Mouse (Mus musculus) hindbrain, postnatal 0 days (tissue): ENCODE measurements around the gene Clgn. TPM values are rescaled to one million over a fixed set of nuclear protein-coding genes. Genes with fewer than 3 reads are reported as not detected.

ENCODE experiments used
- ATAC-seq: fragments of 200-750 bp; cut with Nextera tagmentation; 2 replicates; pipeline ENCODE4 v1.8.0; 2017; ENCODE audit warnings: mild to moderate bottlenecking, moderate TSS enrichment, moderate library complexity
- DNase-seq: peaks from one replicate; pipeline ENCODE4 v3.0.0-alpha.2; 2015; ENCODE audit warnings: low spot score
- H3K27ac ChIP-seq: fragments of 300-500 bp; sonication (generic); 2 replicates; pipeline ENCODE4 v1.5.1; 2014; ENCODE audit warnings: mild to moderate bottlenecking
- H3K27me3 ChIP-seq: fragments of 300-500 bp; sonication (generic); 2 replicates; pipeline ENCODE4 v1.6.1; 2014; ENCODE audit warnings: low read length, mixed read lengths; ENCODE audit not compliant: insufficient read depth
- H3K36me3 ChIP-seq: fragments of 300-500 bp; sonication (generic); 2 replicates; pipeline ENCODE4 v1.6.1; 2014; ENCODE audit warnings: low read length, mixed read lengths; ENCODE audit not compliant: insufficient read depth
- H3K4me1 ChIP-seq: fragments of 300-500 bp; sonication (generic); 2 replicates; pipeline ENCODE4 v1.6.1; 2014; ENCODE audit warnings: antibody characterized with exemption, low read length, mixed read lengths; ENCODE audit not compliant: insufficient read depth
- H3K4me2 ChIP-seq: fragments of 300-500 bp; sonication (generic); 2 replicates; pipeline ENCODE4 v1.6.1; 2014; ENCODE audit warnings: low read depth, mild to moderate bottlenecking, low read length, moderate library complexity, mixed read lengths
- H3K4me3 ChIP-seq: fragments of 300-500 bp; sonication (generic); 2 replicates; pipeline ENCODE4 v1.5.1; 2014; ENCODE audit warnings: low read length
- H3K9ac ChIP-seq: fragments of 300-500 bp; sonication (generic); replicated peaks from 2 replicates; pipeline ENCODE4 v1.6.1; 2014; ENCODE audit warnings: mild to moderate bottlenecking, low read length, moderate library complexity, mixed read lengths
- H3K9me3 ChIP-seq: fragments of 300-500 bp; sonication (generic); 2 replicates; pipeline ENCODE4 v1.6.1; 2016; ENCODE audit warnings: low read length, mixed read lengths
- CTCF ChIP-seq: IDR thresholded peaks from 2 replicates; pipeline ENCODE4 v1.5.1; 2016; ENCODE audit warnings: antibody characterized with exemption, control low read depth, low read depth
- WGBS: fragments of 180-500 bp; shearing (Covaris S2); extraction: QIAGEN DNeasy Blood & Tissue Kit; methylation state at CpG from one replicate; pipeline ENCODE4 v1.1.7; 2014; 5-methylcytosine and 5-hydroxymethylcytosine counted together
- polyA plus RNA-seq: library from polyadenylated mRNA; unstranded; fragments of >200 nt; fragmentation: Nextera tagmentation; extraction: Ambion mirVana; gene quantifications from 2 replicates; pipeline ENCODE4 v1.2.1, GENCODE M21; 2015
- total RNA-seq: library from RNA; depleted of rRNA; stranded (reverse); fragments of >200 nt; gene quantifications from 2 replicates; pipeline ENCODE4 v1.2.3, GENCODE M21; 2014

Gene Clgn
- total and polyA plus RNA-seq, 2 experiments from 2014 or later, result 5.5 to 13.3 TPM

- ATAC-seq, result no peak
- no peak for TF ChIP-seq CTCF
- Histone ChIP-seq H3K4me1 (no peaks in the 10 kb centered on the region), H3K9ac (no peak overlapping the region), H3K4me2 (no peak overlapping the region), H3K27me3 (no peaks in the 10 kb centered on the region), H3K9me3 (no peaks in the 10 kb centered on the region), H3K36me3 (peaks cover 5% of the 10 kb centered on the region; the same call in 1 of the 2 replicates), H3K4me3 (no peak overlapping the region), H3K27ac (no peak overlapping the region)
- DNase-seq, result no peak
- WGBS, result 63% methylated on average over 4 of the region's 4 CpGs
Measured at GRCm38 (mm10) chr8:83429071-83429524, 39.4 kb downstream of the Clgn start.

GRCm38 (mm10) chr8:83437077-83437476 lies 47.4 kb downstream of the Clgn start:
- Histone ChIP-seq H3K9me3 (no peaks in the 10 kb centered on the region), H3K9ac (no peak overlapping the region), H3K27me3 (no peaks in the 10 kb centered on the region), H3K4me3 (no peak overlapping the region), H3K4me1 (no peaks in the 10 kb centered on the region), H3K27ac (no peak overlapping the region), H3K4me2 (no peak overlapping the region), H3K36me3 (peaks cover 4% of the 10 kb centered on the region; the same call in 1 of the 2 replicates)
- ATAC-seq, result no peak
- WGBS, result 100% methylated on average over 1 of the region's 1 CpGs
- no peak for TF ChIP-seq CTCF
- no peak for DNase-seq

- H3K9me3 ChIP-seq, result no peaks in the 10 kb centered on the region
- H3K27ac ChIP-seq, result peak overlapping the region; percentile 90
- H3K4me1 ChIP-seq, result no peaks in the 10 kb centered on the region
- ATAC-seq (no peak), DNase-seq (peak; percentile 38)
- peak overlapping the region; percentile 74 for H3K4me3 ChIP-seq
- under 1% methylated on average over 29 of the region's 29 CpGs for WGBS
- peak overlapping the region; percentile 55 for H3K4me2 ChIP-seq
- no peaks in the 10 kb centered on the region for H3K27me3 ChIP-seq
- TF ChIP-seq CTCF, result no peak
- peaks cover under 1% of the 10 kb centered on the region; the same call in 1 of the 2 replicates for H3K36me3 ChIP-seq
- H3K9ac ChIP-seq, result peak overlapping the region; percentile 90
Measured at GRCm38 (mm10) chr8:83441656-83442242, 52.1 kb downstream of the Clgn start.

- no peaks in the 10 kb centered on the region for H3K27me3 ChIP-seq
- 2% methylated on average over 64 of the region's 64 CpGs for WGBS
- peak overlapping the region; percentile 74 for H3K4me3 ChIP-seq
- ATAC-seq (peak; percentile 100), DNase-seq (peak; percentile 100)
- H3K4me2 ChIP-seq, result peak overlapping the region; percentile 58
- H3K9me3 ChIP-seq, result no peaks in the 10 kb centered on the region
- H3K36me3 ChIP-seq, result no peaks in the 10 kb centered on the region
- peak overlapping the region; percentile 90 for H3K27ac ChIP-seq
- TF ChIP-seq CTCF, result peak; percentile 10; the same call in 1 of the 2 replicates
- no peaks in the 10 kb centered on the region for H3K4me1 ChIP-seq
- H3K9ac ChIP-seq, result peak overlapping the region; percentile 90
Measured at GRCm38 (mm10) chr8:83442243-83443051, 52.8 kb downstream of the Clgn start.

- DNase-seq (no peak), ATAC-seq (peak; percentile 6)
- peak overlapping the region; percentile 65 for H3K27ac ChIP-seq
- H3K4me1 ChIP-seq, result no peaks in the 10 kb centered on the region
- 15% methylated on average over 5 of the region's 5 CpGs for WGBS
- peak overlapping the region; percentile 74 for H3K4me3 ChIP-seq
- no peaks in the 10 kb centered on the region for H3K9me3 ChIP-seq
- H3K4me2 ChIP-seq, result peak overlapping the region; percentile 58
- no peak for TF ChIP-seq CTCF
- no peaks in the 10 kb centered on the region for H3K27me3 ChIP-seq
- peak overlapping the region; percentile 48 for H3K9ac ChIP-seq
- H3K36me3 ChIP-seq, result no peaks in the 10 kb centered on the region
Measured at GRCm38 (mm10) chr8:83443052-83443400, 53.4 kb downstream of the Clgn start.

GRCm38 (mm10) chr8:83449960-83450359 lies 60.3 kb downstream of the Clgn start:
- peak; percentile 25 for DNase-seq
- H3K27me3 ChIP-seq, result no peaks in the 10 kb centered on the region

More at GRCm38 (mm10) chr8:83449960-83450359, 60.3 kb downstream of the Clgn start:
- no peaks in the 10 kb centered on the region for H3K36me3 ChIP-seq
- 70% methylated on average over 1 of the region's 1 CpGs for WGBS
- no peak overlapping the region for H3K9ac ChIP-seq
- no peaks in the 10 kb centered on the region for H3K9me3 ChIP-seq
- H3K4me3 ChIP-seq, result no peak overlapping the region
- H3K4me2 ChIP-seq, result no peak overlapping the region
- no peak overlapping the region for H3K27ac ChIP-seq
- H3K4me1 ChIP-seq, result no peaks in the 10 kb centered on the region
- TF ChIP-seq CTCF, result peak; percentile 46
- no peak for ATAC-seq
